In genomic region chrX:140598194-140598849, GRCm38 (mm10) we compare ENCODE assay signal across 8 mouse cellular contexts. TPM values are rescaled to one million over a fixed set of nuclear protein-coding genes. Genes with fewer than 3 reads are reported as not detected.
DNase-seq lines count a peak whose midpoint lies in the region; ATAC-seq lines count a peak whose summit lies in the region.

No protein-coding gene starts in this region.

- 0 out of 2 replicates have a peak, but pooled peaks have one; percentile 23 for ATAC-seq in forebrain, embryonic 11.5 days (replicated peaks; ENCODE audit: low FRiP score)

- 25% methylated on average over 34 of the region's 48 CpGs for WGBS in forebrain, embryonic 11.5 days

- peak overlapping the region; percentile 43 for H3K4me3 ChIP-seq in forebrain, embryonic 11.5 days (ENCODE audit: low read depth, low read length)

- DNase-seq in 416B (ENCODE audit: low read depth) = peak; percentile 47
- peak; percentile 3 for DNase-seq in CD4-positive helper T cell, adult 2 months (ENCODE audit: low read depth, low spot score)
- DNase-seq in forebrain, embryonic 11.5 days (ENCODE audit: low spot score) = peak; percentile 60
- DNase-seq in kidney, adult 8-10 months = peak; percentile 13 to 18
- DNase-seq in lung, postnatal 14 days = peak; percentile 8
- peak; percentile 17 to 67 for DNase-seq in spleen, postnatal 4 days (ENCODE audit: low spot score in 2 of 2)
- DNase-seq in layer of hippocampus, adult 11-12 months (ENCODE audit: low spot score) = no peak
- no peak for DNase-seq in right cerebral cortex, postnatal 25 days

- no peaks in the 10 kb centered on the region for H3K36me3 ChIP-seq in forebrain, embryonic 11.5 days (ENCODE audit: control insufficient read depth, insufficient read depth, low read length)

- H3K4me2 ChIP-seq in forebrain, embryonic 11.5 days (ENCODE audit: low read depth, low read length, severe bottlenecking) = peak overlapping the region; percentile 67

- no peaks in the 10 kb centered on the region for H3K9me3 ChIP-seq in forebrain, embryonic 11.5 days (ENCODE audit: control insufficient read depth, low read length)

- no peak overlapping the region for H3K27ac ChIP-seq in forebrain, embryonic 11.5 days (ENCODE audit: low read depth, low read length)

- no peak overlapping the region for H3K9ac ChIP-seq in forebrain, embryonic 11.5 days (ENCODE audit: low read length)

- peaks cover 41% of the 10 kb centered on the region for H3K27me3 ChIP-seq in forebrain, embryonic 11.5 days (ENCODE audit: control insufficient read depth, insufficient read depth, low read length)

- no peaks in the 10 kb centered on the region for H3K4me1 ChIP-seq in forebrain, embryonic 11.5 days (replicated peaks; ENCODE audit: control insufficient read depth, insufficient read depth, low read length)

RNA-seq across cellular contexts. Expression of gene Tsc22d3, which starts 2.1 kb away (rescaled TPM):
- 101 and 105 TPM in 2 replicates for polyA plus RNA-seq in forebrain, embryonic 11.5 days (2014; fragmentation: Nextera tagmentation; extraction: Ambion mirVana)

Comparison
In these comparisons a context has a peak if more than half of its experiments do, and no peak if none do; other contexts are left out.
1. DNase-seq: peak in 416B (single experiment), CD4-positive helper T cell, adult 2 months (single experiment), forebrain, embryonic 11.5 days (single experiment), kidney, adult 8-10 months (2 of 2), lung, postnatal 14 days (single experiment) and spleen, postnatal 4 days (2 of 2); none in layer of hippocampus, adult 11-12 months (single experiment) and right cerebral cortex, postnatal 25 days (single experiment).